Mouse (Mus musculus) kidney, postnatal 14 days (tissue): ENCODE data around the gene Rdh11.
"Not testable (repeated sequence)": the region's sequence is repeated elsewhere in the genome, so short reads cannot be mapped to it uniquely, and the experiment has no call there.

Source experiments
- DNase-seq: peaks from one replicate; pipeline ENCODE4 v3.0.0; 2022; ENCODE audit warnings: mixed read lengths

Gene Rdh11

DNA sequence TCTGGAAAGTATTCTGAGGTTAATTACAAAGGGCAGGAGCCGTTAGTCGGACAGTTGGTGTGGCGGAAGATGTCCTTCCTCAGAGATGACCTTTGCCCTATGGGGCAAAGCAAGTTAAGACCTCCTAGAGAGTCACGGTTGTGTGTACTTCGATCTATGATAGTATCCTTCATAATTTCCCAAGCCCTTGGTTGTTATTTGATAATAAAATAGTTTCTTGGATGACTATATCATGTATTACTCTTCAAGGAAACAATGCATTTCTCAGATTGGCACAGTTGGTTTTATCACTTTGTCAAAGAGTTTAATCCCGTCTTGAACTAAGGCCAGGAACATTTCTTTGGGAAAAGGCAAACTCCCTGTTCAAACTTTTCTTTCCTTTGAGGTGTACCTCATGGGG, at the start of gene Rdh11:
Gene Rdh11, minus strand, starts transcription at position 101 of the 400 bp plus-strand sequence.
- no peak for DNase-seq

- DNase-seq: no peak
These were observed 43.5 kb upstream of the Rdh11 start for GRCm38 (mm10) chr12:79235485-79236080.

- DNase-seq: peak; percentile 27
These were observed 25.4 kb upstream of the Rdh11 start for GRCm38 (mm10) chr12:79217511-79217910.

- no peak for DNase-seq
These were observed 19.4 kb upstream of the Rdh11 start for GRCm38 (mm10) chr12:79211447-79211846.

- DNase-seq: peak; percentile 48
These were observed 16.8 kb upstream of the Rdh11 start, which contains the start of gene Rdh12 for GRCm38 (mm10) chr12:79208703-79209464. Gene Rdh12, plus strand, starts transcription at chr12:79208914.

DNA sequence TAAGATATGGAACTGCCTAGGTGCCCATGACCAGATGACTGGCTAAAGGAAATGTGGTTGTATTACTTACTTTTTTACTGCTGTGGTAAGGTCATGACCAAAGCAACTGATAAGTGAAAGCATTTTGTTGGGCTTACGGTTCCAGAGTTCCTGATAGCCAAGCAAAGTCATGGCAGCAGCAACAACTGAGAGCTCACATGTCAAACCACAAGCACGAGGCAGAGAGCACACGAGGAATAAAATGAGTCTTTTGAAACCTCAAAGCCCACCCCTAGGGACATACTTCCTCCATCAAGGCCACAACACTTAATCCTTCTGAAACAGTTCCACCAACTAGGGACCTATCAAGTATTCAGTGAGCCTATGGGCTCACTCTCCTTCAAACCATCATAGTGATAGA, 9.8 kb upstream of the Rdh11 start:
- DNase-seq: no peak

DNA sequence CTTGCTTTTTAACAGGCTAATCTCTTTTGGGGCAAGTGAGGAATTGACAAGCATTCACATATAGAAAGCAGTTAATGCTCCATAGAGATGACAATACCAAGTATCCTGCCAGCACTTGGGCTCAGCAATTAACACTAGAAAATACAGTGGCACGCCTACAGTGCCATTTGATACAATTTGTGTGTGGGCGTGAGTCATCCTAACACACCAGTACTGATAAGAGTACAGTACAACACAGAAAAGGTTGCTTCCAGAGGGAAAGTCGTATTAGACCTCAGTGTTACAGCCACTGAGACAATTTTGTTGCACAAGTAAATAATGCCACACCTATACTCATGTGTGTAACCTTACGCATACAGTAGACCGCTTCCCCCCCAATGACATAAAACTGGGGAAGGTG, 5.0 kb upstream of the Rdh11 start:
- no peak for DNase-seq

DNA sequence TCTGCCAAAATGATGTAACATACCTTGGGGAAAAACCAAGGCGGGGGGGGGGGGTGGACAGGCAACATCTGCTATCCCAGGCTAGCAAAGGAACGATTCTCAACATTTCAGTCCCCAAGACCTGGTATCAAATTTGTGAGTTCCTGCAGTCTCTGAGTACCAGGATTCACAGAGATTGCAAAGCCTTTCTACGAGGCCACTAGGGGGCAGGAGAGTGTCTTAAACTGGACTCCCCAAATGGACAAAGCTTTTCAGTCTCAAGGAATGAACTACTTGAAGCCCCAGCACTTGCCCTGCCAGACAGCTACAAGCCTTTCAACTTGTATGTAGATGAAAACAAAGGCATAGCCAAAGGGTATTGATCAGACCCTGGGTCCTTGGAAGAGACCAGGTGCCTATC, 1.3 kb upstream of the Rdh11 start:
- peak; percentile 84 for DNase-seq

GRCm38 (mm10) chr12:79191701-79192100, 392 bp downstream of the Rdh11 start:
- peak; percentile 82 for DNase-seq

GRCm38 (mm10) chr12:79190931-79191673, 991 bp downstream of the Rdh11 start:
- DNase-seq: peak; percentile 69

DNA sequence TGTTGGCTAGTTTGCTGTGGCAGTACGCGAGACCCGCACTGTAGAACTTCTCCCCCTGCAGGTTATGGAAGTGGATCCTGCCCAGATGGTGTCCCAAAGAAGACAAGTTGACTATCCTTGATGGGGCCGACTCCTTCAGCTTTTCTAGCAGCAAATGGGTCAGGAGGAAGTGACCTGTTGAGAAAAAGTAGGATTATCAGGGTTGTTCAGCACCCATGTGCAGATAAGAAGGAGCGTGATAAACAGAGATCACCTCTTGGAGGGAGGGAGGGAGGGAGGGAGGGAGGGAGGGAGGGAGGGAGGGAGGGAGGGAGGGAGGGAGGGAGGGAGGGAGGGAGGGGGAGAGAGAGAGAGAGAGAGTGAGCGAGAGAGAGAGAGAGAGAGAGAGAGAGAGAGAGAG, 6.9 kb downstream of the Rdh11 start:
- DNase-seq: not testable (repeated sequence)

DNA sequence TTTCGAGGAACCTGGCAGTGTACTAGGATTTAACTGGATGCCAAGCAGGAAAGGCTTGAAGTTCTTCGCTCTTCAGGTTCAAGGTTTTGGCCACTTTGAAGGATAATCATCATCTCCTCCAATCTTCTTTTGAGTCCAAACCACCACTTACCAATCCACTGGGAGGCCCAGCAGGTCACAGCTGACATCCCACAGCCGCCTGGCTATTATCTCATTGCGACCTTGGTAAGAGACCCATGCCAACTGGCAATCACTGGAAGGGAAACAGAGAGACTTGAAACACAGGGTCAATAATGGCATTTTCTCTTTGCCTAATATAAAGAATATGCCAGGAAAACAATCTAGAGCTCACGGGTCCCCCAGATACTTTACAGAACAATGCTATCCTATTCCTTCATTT, 16.1 kb downstream of the Rdh11 start:
- no peak for DNase-seq

- no peak for DNase-seq
These were observed 18.4 kb downstream of the Rdh11 start for GRCm38 (mm10) chr12:79173721-79174120.

GRCm38 (mm10) chr12:79172019-79172941, 19.8 kb downstream of the Rdh11 start, which contains the start of gene Vti1b:
Gene Vti1b, minus strand, starts transcription at chr12:79172667.
- DNase-seq: peak; percentile 94

GRCm38 (mm10) chr12:79171269-79171995, 20.7 kb downstream of the Rdh11 start:
- DNase-seq: no peak

GRCm38 (mm10) chr12:79170421-79170820, 21.7 kb downstream of the Rdh11 start:
- DNase-seq: no peak

- no peak for DNase-seq
These were observed 22.9 kb downstream of the Rdh11 start for GRCm38 (mm10) chr12:79169173-79169572.

DNA sequence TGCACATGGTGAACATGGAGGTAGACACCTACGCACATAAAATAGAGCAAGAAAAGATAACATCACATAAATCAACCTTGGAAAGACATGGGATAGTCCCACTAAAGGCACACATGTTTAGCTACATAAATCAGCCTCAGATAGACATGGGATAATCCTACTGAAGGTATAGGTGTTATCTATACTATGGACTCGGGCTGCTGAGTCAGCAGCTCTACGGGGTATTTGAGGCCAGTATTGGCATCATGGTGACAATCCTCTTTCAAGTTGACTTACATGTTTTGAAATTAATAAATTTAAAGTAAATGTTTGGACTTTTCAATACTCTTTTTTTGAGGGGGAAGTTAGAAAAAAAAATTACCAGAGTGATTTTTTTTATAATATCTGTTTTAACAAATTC, 29.2 kb downstream of the Rdh11 start:
- DNase-seq: no peak

DNA sequence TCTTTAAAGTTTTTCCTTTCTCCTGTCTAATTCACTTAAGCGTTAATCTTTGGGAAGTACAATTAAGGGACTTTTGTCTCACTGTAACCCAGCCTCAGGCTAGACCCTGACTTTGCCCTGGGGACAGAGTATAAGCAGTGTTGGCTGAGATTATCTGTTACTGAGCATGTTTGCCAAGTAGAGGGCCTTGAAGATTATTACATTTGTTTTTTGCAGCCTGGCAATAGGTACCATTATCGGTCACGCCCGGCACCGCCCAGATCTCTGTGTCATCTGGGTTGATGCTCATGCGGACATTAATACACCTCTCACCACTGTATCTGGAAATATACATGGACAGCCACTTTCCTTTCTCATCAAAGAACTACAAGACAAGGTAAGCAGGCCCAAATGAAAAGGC, 42.4 kb downstream of the Rdh11 start:
- no peak for DNase-seq

DNA sequence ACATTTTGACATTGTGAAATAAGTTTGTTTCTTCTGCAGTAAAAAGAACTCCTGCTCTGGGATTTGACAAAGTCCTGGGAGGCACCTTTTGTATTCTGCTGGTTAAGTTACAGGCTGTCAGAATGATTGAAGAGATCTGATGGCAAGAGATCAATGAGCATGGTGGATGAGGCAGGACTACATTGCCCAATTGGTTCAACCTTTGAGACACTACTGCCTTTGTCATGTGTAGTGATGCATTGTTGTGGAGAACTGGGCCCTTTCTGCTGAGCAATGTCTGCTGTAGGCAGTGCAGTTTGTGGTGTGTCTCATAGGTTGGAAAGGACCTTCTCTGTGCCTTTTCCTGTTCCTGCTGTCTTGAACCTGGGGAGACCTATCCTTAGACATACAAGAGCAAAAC, 50.7 kb downstream of the Rdh11 start:
- DNase-seq: no peak

DNA sequence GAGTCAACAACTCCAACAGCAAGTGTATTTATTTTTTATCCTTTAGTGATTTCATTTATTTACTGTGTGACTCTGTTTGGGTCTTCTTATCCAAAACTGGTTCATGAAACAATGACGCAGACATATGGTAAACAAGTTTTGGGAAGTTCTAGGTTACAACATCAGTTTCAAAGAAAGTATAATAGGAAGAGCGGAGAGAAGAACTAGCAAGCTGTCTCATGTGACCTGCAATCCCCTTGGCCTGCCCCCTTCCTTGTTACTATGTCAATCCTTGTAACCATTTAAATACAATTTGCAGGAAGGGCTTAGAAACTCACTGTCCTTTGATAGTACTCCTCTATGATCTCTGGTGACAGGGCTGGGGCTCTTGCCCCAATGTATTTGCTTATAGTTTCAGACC, 51.3 kb downstream of the Rdh11 start:
- no peak for DNase-seq

GRCm38 (mm10) chr12:79139417-79139816, 52.7 kb downstream of the Rdh11 start:
- DNase-seq: no peak
